22 mouse cellular contexts compared by ENCODE assay signal in genomic region chr15:84188887-84189530, GRCm38 (mm10). TPM values are rescaled to one million over a fixed set of nuclear protein-coding genes. Genes with fewer than 3 reads are reported as not detected.
DNase-seq lines count a peak whose midpoint lies in the region; ATAC-seq and TF ChIP-seq lines count a peak whose summit lies in the region.
"Had no signal": no experiment of that assay in that cellular context is flagged by ENCODE, and none has a peak within 500 bp of the region (broad histone marks: within the 10 kb centered on the region; RNA-seq: fewer than 3 reads in every experiment).

No protein-coding gene starts in this region.

- no peak overlapping the region for H3K4me2 ChIP-seq in forebrain, embryonic 12.5 days

- no peak overlapping the region for H3K9ac ChIP-seq in forebrain, embryonic 12.5 days

- H3K4me3 ChIP-seq in E14TG2a.4 (replicated peaks; ENCODE audit: low read length) = peak overlapping the region; percentile 98
- no peak overlapping the region for H3K4me3 ChIP-seq in forebrain, embryonic 12.5 days (replicated peaks)

- no peak overlapping the region for H3K27ac ChIP-seq in forebrain, embryonic 12.5 days

- DNase-seq in A20 (ENCODE audit: low read depth, low spot score) (peak; percentile 42), ES-CJ7 (ENCODE audit: low read depth, low spot score) (peak; percentile 69), R1 (ENCODE audit: low read depth, low spot score) (peak; percentile 64)
- DNase-seq in Muller cell, postnatal 12 days (ENCODE audit: inconsistent ontology term) = no peak
- DNase-seq in spleen, postnatal 4 days (ENCODE audit: low spot score in 2 of 2) = no peak
- DNase-seq: adrenal gland, adult 8-10 months; adrenal gland, postnatal 14 days; adrenal gland, postnatal 36 days; B cell, adult 2 months; cerebellum, adult 11-12 months; cerebellum, adult 2 months; cerebellum, adult 9-10 months; cerebellum, postnatal 10 days; cerebellum, postnatal 25 days had no signal

- 60% methylated on average over 2 of the region's 2 CpGs for WGBS in forebrain, embryonic 12.5 days

- peaks cover 87% of the 10 kb centered on the region for H3K4me1 ChIP-seq in E14TG2a.4 (replicated peaks; ENCODE audit: low read depth, low read length)
- H3K4me1 ChIP-seq in forebrain, embryonic 12.5 days = peaks cover 15% of the 10 kb centered on the region

- H3K9me3 ChIP-seq in E14TG2a.4 (ENCODE audit: low read length) = no peaks in the 10 kb centered on the region
- H3K9me3 ChIP-seq in forebrain, embryonic 12.5 days = no peaks in the 10 kb centered on the region
- H3K9me3 ChIP-seq: G1E had no signal

- H3K27me3 ChIP-seq in E14TG2a.4 (ENCODE audit: insufficient read depth, low read length) = no peaks in the 10 kb centered on the region
- no peaks in the 10 kb centered on the region for H3K27me3 ChIP-seq in forebrain, embryonic 12.5 days
- H3K27me3 ChIP-seq: CH12.LX had no signal

- no peak for ATAC-seq in forebrain, embryonic 12.5 days (ENCODE audit: low FRiP score)
- ATAC-seq: activated CD4-positive, CD25-positive, alpha-beta regulatory T cell, adult 4 months; CD4-positive, CD25-positive, alpha-beta regulatory T cell, adult 4 months; forebrain, embryonic 14.5 days; forebrain, embryonic 16.5 days had no signal

- TF ChIP-seq CTCF in E14TG2a.4 (conservative IDR thresholded peaks at IDR 0.05; ENCODE audit: low read length) = no peak

- H3K36me3 ChIP-seq in E14TG2a.4 (ENCODE audit: insufficient read depth, low read length) = peaks cover 15% of the 10 kb centered on the region
- H3K36me3 ChIP-seq in forebrain, embryonic 12.5 days (replicated peaks) = no peaks in the 10 kb centered on the region

RNA-seq across cellular contexts. Expression of gene Samm50, which starts 3.0 kb away (rescaled TPM):
- polyA plus RNA-seq in forebrain, embryonic 12.5 days (2016; fragmentation: Nextera tagmentation; extraction: Ambion mirVana) = 94.9 and 95.9 TPM in 2 replicates

RNA-seq across cellular contexts. Expression of gene Pnpla3, which starts 21.4 kb away (rescaled TPM):
- 2.1 and 3.0 TPM in 2 replicates for polyA plus RNA-seq in forebrain, embryonic 12.5 days (2016; fragmentation: Nextera tagmentation; extraction: Ambion mirVana)
- polyA plus RNA-seq: activated CD4-positive, CD25-positive, alpha-beta regulatory T cell, adult 4 months; G1E had no signal

RNA-seq across cellular contexts. Expression of gene Parvb, which starts 42.8 kb away (rescaled TPM):
- polyA plus RNA-seq in forebrain, embryonic 12.5 days (2016; fragmentation: Nextera tagmentation; extraction: Ambion mirVana) = 2.0 and 2.4 TPM in 2 replicates

Comparison
In these comparisons a context has a peak if more than half of its experiments do, and no peak if none do; other contexts are left out.
1. DNase-seq: peak in A20 (single experiment), ES-CJ7 (single experiment) and R1 (single experiment); none in Muller cell, postnatal 12 days (single experiment) and spleen, postnatal 4 days (0 of 2).